Mouse (Mus musculus) cerebellum, postnatal 4 days (tissue): ENCODE results near the gene Cwf19l1.

Source experiments
- DNase-seq, 2 experiments: peaks; one replicate each; pipeline ENCODE4 v3.0.0; 2022; ENCODE audit warnings: low spot score in 2 of 2, mixed read lengths in 1 of 2

Cwf19l1 gene

GRCm38 (mm10) chr19:44060226-44060625 lies 75.5 kb downstream of the Cwf19l1 start:
- no peak for DNase-seq
